Mouse (Mus musculus): ENCODE measurements around the gene Armc7. TPM values are rescaled to one million over a fixed set of nuclear protein-coding genes. Genes with fewer than 3 reads are reported as not detected.
"Not testable (repeated sequence)": the region's sequence is repeated elsewhere in the genome, so short reads cannot be mapped to it uniquely, and the experiment has no call there.

Armc7 gene
- polyA plus RNA-seq, 1 experiment from 2014 or later = 8.7 TPM

DNA sequence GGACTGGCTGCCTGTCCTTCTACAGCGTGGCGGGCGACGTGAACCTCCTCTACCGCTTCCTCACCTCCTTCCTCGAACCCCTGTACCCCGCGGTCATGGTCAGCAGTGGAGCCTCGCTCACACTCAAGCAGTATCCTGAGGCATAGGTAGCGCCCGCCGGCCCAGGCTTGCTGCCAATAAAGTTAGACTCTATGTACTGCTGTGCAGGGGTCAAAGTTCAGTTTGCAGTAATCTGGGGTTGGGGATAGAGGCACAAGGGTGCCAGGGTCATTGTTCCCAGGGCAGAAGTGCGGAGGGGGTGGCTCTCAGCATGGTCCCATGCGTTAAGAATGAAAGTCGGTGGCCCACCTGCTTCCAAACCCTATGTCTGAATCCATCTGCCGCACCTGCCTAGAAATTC lies 27.4 kb upstream of the Armc7 start:
- no peak for ATAC-seq (replicated peaks; ENCODE audit: insufficient number of reproducible peaks, low FRiP score, low TSS enrichment, low read depth)
- H3K4me3 ChIP-seq (ENCODE audit: low read depth, low read length) = no peak overlapping the region
- no peak overlapping the region for H3K27ac ChIP-seq (replicated peaks; ENCODE audit: low read depth, low read length)

DNA sequence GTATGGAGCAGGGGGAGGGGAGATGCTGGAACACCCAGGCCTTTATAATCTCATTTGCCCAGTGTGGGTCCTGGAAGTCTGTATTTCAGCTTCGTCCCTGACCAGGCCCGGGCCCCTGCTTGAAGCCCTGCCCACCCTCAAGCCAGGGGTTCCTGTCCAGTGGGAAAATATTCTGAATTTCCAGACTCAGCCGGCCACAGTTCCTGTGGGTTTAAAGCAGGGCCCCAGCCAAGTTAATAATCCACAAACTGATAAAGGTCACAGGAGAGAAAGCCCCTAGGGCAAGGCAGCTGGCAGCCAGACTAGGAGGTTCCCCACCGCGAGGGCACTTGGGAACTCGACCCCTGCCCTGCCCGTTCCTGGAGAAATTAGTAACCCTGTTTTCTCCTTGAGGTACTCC lies 26.5 kb upstream of the Armc7 start:
- Histone ChIP-seq H3K4me1 (ENCODE audit: control insufficient read depth, insufficient read depth, low read length) (peaks cover 2% of the 10 kb centered on the region; the same call in 1 of the 2 replicates), H3K36me3 (replicated peaks; ENCODE audit: control insufficient read depth, insufficient read depth, low read depth, low read length) (no peaks in the 10 kb centered on the region), H3K4me3 (ENCODE audit: low read depth, low read length) (no peak overlapping the region), H3K27ac (replicated peaks; ENCODE audit: low read depth, low read length) (no peak overlapping the region), H3K9ac (replicated peaks; ENCODE audit: low read length) (no peak overlapping the region), H3K27me3 (ENCODE audit: control insufficient read depth, insufficient read depth, low read length) (no peaks in the 10 kb centered on the region), H3K4me2 (ENCODE audit: low read depth, low read length) (no peak overlapping the region), H3K9me3 (replicated peaks; ENCODE audit: control insufficient read depth, low read length) (no peaks in the 10 kb centered on the region)
- ATAC-seq (replicated peaks; ENCODE audit: insufficient number of reproducible peaks, low FRiP score, low TSS enrichment, low read depth) (no peak), DNase-seq (ENCODE audit: low spot score) (no peak)
- WGBS = 24% methylated on average over 7 of the region's 7 CpGs

More for the DNA sequence above, 27.4 kb upstream of the Armc7 start:
- WGBS = 81% methylated on average over 16 of the region's 16 CpGs
- Histone ChIP-seq H3K36me3 (replicated peaks; ENCODE audit: control insufficient read depth, insufficient read depth, low read depth, low read length) (no peaks in the 10 kb centered on the region), H3K4me1 (ENCODE audit: control insufficient read depth, insufficient read depth, low read length) (peaks cover 2% of the 10 kb centered on the region; the same call in 1 of the 2 replicates), H3K9ac (replicated peaks; ENCODE audit: low read length) (no peak overlapping the region), H3K4me2 (ENCODE audit: low read depth, low read length) (no peak overlapping the region), H3K9me3 (replicated peaks; ENCODE audit: control insufficient read depth, low read length) (no peaks in the 10 kb centered on the region), H3K27me3 (ENCODE audit: control insufficient read depth, insufficient read depth, low read length) (no peaks in the 10 kb centered on the region)
- DNase-seq (ENCODE audit: low spot score) = no peak

DNA sequence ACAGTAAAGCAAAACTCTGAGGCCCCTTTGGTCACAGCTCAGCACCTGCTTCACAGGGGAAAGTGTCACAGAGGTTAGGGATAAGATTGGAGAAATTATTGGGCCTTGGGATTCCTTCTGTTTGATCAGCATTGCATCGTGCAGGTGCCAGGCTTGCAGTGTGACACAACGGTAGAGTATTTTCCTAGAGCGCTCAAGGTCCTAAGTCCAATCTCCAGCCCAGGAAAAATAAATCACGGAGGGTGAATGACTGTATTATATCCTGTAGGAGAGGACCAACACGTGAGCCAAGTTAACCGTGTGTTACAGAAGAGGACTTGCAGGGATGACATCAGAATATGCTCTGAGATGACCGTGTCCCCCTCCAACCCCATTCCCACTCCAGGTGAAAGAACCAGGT lies 25.3 kb upstream of the Armc7 start:
- no peak overlapping the region for H3K4me3 ChIP-seq (ENCODE audit: low read depth, low read length)
- no peak overlapping the region for H3K9ac ChIP-seq (replicated peaks; ENCODE audit: low read length)
- H3K27ac ChIP-seq (replicated peaks; ENCODE audit: low read depth, low read length) = no peak overlapping the region
- H3K9me3 ChIP-seq (replicated peaks; ENCODE audit: control insufficient read depth, low read length) = no peaks in the 10 kb centered on the region
- H3K36me3 ChIP-seq (replicated peaks; ENCODE audit: control insufficient read depth, insufficient read depth, low read depth, low read length) = no peaks in the 10 kb centered on the region
- 0 out of 2 replicates have a peak, but pooled peaks cover 2% of the 10 kb centered on the region for H3K4me1 ChIP-seq (ENCODE audit: control insufficient read depth, insufficient read depth, low read length)
- H3K27me3 ChIP-seq (ENCODE audit: control insufficient read depth, insufficient read depth, low read length) = no peaks in the 10 kb centered on the region
- DNase-seq (ENCODE audit: low spot score) (no peak), ATAC-seq (replicated peaks; ENCODE audit: insufficient number of reproducible peaks, low FRiP score, low TSS enrichment, low read depth) (no peak)
- 89% methylated on average over 7 of the region's 7 CpGs for WGBS
- H3K4me2 ChIP-seq (ENCODE audit: low read depth, low read length) = no peak overlapping the region

DNA sequence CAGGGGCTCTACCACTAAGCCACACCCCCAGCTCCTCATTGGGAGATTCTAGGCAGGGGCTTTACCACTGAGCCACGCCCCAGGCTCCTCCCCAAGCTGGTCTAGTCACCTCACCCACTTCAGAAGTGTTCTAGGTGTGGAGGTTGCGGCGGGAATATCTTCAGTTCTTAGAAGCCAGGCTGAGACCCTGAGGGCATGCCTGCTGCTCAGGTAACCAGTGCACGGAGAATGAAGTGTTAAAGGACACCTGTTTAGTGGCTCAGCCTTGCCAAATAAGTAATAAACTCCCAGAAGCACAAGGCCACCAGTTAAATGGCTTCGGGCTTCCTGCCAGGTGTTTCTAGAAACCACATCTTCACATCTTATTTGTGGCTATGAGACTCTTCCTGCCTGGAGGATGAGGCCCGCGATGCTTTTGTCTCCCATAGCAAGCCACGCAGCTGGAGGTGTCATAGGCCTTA lies 23.7 kb upstream of the Armc7 start:
- Histone ChIP-seq H3K9ac (replicated peaks; ENCODE audit: low read length) (no peak overlapping the region), H3K4me1 (ENCODE audit: control insufficient read depth, insufficient read depth, low read length) (0 out of 2 replicates have a peak, but pooled peaks cover under 1% of the 10 kb centered on the region), H3K4me3 (ENCODE audit: low read depth, low read length) (no peak overlapping the region), H3K36me3 (replicated peaks; ENCODE audit: control insufficient read depth, insufficient read depth, low read depth, low read length) (no peaks in the 10 kb centered on the region), H3K9me3 (replicated peaks; ENCODE audit: control insufficient read depth, low read length) (no peaks in the 10 kb centered on the region), H3K27me3 (ENCODE audit: control insufficient read depth, insufficient read depth, low read length) (no peaks in the 10 kb centered on the region), H3K27ac (replicated peaks; ENCODE audit: low read depth, low read length) (no peak overlapping the region), H3K4me2 (ENCODE audit: low read depth, low read length) (no peak overlapping the region)
- DNase-seq (ENCODE audit: low spot score) = no peak
- 86% methylated on average over 8 of the region's 8 CpGs for WGBS
- no peak for ATAC-seq (replicated peaks; ENCODE audit: insufficient number of reproducible peaks, low FRiP score, low TSS enrichment, low read depth)

DNA sequence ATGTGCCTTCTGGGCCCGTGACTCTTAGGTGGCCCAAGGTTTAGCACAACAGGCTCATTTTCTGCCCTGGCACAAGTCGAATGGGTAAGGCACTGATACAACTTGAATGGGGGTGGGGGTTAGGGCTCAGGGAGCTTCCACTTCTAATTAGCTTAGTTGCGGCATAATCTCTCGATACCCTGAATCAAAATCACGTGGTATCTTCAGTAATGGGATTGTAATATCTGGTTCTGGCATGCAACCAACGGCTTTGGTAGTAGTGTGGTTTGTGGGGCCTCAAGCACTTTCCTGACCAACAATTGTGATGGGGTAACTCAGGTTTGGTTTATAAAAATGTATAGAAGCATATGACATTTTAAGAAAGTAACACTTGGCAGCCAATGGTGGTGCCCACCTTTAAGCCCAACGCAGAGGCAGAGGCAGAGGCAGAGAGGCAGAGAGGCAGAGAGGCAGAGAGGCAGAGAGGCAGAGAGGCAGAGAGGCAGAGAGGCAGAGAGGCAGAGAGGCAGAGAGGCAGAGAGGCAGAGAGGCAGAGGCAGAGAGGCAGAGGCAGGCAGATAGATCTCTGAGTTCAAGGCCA lies 23.1 kb upstream of the Armc7 start:
- DNase-seq (ENCODE audit: low spot score) (no peak), ATAC-seq (replicated peaks; ENCODE audit: insufficient number of reproducible peaks, low FRiP score, low TSS enrichment, low read depth) (no peak)
- 83% methylated on average over 7 of the region's 7 CpGs for WGBS
- Histone ChIP-seq H3K36me3 (replicated peaks; ENCODE audit: control insufficient read depth, insufficient read depth, low read depth, low read length) (no peaks in the 10 kb centered on the region), H3K9ac (replicated peaks; ENCODE audit: low read length) (no peak overlapping the region), H3K4me1 (ENCODE audit: control insufficient read depth, insufficient read depth, low read length) (no peaks in the 10 kb centered on the region), H3K4me2 (ENCODE audit: low read depth, low read length) (no peak overlapping the region), H3K27ac (replicated peaks; ENCODE audit: low read depth, low read length) (no peak overlapping the region), H3K27me3 (ENCODE audit: control insufficient read depth, insufficient read depth, low read length) (no peaks in the 10 kb centered on the region), H3K9me3 (replicated peaks; ENCODE audit: control insufficient read depth, low read length) (no peaks in the 10 kb centered on the region), H3K4me3 (ENCODE audit: low read depth, low read length) (no peak overlapping the region)

DNA sequence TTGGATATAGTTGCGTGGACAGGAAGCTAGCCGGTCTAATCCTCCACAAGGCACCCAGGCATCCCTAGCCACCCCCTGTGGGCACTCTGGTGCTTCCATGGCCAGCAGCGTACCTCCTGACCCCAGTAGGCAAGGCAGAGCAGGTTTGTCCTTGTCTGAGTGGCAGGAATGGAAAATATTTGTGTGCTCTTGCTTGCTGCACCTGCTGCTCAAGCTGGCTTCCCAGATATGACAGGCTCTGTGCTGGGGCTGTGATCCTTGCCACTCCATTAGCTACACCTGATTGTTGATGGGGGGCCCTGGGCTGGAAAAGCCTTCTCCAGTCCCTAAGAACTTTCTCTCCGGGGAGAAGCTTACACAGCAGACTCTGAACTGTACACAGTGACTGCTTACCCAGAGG lies 22.2 kb upstream of the Armc7 start:
- ATAC-seq (replicated peaks; ENCODE audit: insufficient number of reproducible peaks, low FRiP score, low TSS enrichment, low read depth) (no peak), DNase-seq (ENCODE audit: low spot score) (no peak)
- H3K27me3 ChIP-seq (ENCODE audit: control insufficient read depth, insufficient read depth, low read length) = no peaks in the 10 kb centered on the region
- H3K9ac ChIP-seq (replicated peaks; ENCODE audit: low read length) = no peak overlapping the region
- WGBS = 65% methylated on average over 4 of the region's 4 CpGs
- no peak overlapping the region for H3K4me2 ChIP-seq (ENCODE audit: low read depth, low read length)
- no peaks in the 10 kb centered on the region for H3K4me1 ChIP-seq (ENCODE audit: control insufficient read depth, insufficient read depth, low read length)
- no peak overlapping the region for H3K27ac ChIP-seq (replicated peaks; ENCODE audit: low read depth, low read length)
- H3K4me3 ChIP-seq (ENCODE audit: low read depth, low read length) = no peak overlapping the region
- no peaks in the 10 kb centered on the region for H3K36me3 ChIP-seq (replicated peaks; ENCODE audit: control insufficient read depth, insufficient read depth, low read depth, low read length)
- H3K9me3 ChIP-seq (replicated peaks; ENCODE audit: control insufficient read depth, low read length) = no peaks in the 10 kb centered on the region

DNA sequence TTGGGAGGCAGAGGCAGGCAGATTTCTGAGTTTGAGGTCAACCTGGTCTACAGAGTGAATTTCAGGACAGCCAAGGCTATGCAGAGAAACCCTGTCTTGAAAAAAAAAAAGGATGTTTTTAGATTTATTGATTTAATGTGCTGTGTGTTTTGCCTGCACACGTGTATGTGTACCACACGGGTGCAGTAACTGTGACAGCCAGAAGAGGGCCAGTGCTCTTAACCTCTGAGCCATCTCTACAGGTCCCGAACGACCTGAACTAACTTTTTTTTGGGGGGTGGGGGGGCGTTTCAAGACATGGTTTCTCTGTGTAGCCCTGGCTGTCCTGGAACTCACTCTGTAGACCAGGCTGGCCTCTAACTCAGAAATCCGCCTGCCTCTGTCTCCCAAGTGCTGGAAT lies 20.6 kb upstream of the Armc7 start:
- not testable (repeated sequence) for H3K27ac ChIP-seq (replicated peaks; ENCODE audit: low read depth, low read length); H3K9me3 ChIP-seq (replicated peaks; ENCODE audit: control insufficient read depth, low read length); H3K4me2 ChIP-seq (ENCODE audit: low read depth, low read length); H3K27me3 ChIP-seq (ENCODE audit: control insufficient read depth, insufficient read depth, low read length); H3K36me3 ChIP-seq (replicated peaks; ENCODE audit: control insufficient read depth, insufficient read depth, low read depth, low read length); H3K4me1 ChIP-seq (ENCODE audit: control insufficient read depth, insufficient read depth, low read length); ATAC-seq (replicated peaks; ENCODE audit: insufficient number of reproducible peaks, low FRiP score, low TSS enrichment, low read depth); H3K9ac ChIP-seq (replicated peaks; ENCODE audit: low read length); DNase-seq (ENCODE audit: low spot score); H3K4me3 ChIP-seq (ENCODE audit: low read depth, low read length)
- 83% methylated on average over 6 of the region's 6 CpGs for WGBS

DNA sequence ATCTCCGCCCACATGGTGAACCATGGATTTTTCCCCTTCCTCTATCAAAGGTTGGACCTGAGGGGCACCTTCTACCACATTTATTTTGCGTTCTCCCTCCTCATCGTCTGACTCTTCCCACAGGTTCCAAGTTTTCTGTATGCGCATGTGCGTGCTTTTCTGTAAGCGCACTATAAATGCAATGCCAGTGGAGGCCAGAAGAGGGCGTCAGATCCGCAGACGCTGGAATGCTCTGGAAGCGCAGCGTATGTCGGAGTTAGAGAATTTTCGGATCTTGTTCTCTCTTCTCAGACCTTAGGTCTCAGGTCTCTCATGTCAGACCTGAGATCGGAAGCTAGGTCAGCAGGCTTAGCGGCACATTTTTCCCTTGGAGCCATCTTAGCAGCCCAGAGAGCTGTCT lies 19.8 kb upstream of the Armc7 start:
- H3K27ac ChIP-seq (replicated peaks; ENCODE audit: low read depth, low read length) = no peak overlapping the region
- H3K4me3 ChIP-seq (ENCODE audit: low read depth, low read length) = no peak overlapping the region
- no peak overlapping the region for H3K9ac ChIP-seq (replicated peaks; ENCODE audit: low read length)
- H3K4me1 ChIP-seq (ENCODE audit: control insufficient read depth, insufficient read depth, low read length) = no peaks in the 10 kb centered on the region
- H3K9me3 ChIP-seq (replicated peaks; ENCODE audit: control insufficient read depth, low read length) = no peaks in the 10 kb centered on the region
- H3K36me3 ChIP-seq (replicated peaks; ENCODE audit: control insufficient read depth, insufficient read depth, low read depth, low read length) = no peaks in the 10 kb centered on the region
- no peak for ATAC-seq (replicated peaks; ENCODE audit: insufficient number of reproducible peaks, low FRiP score, low TSS enrichment, low read depth)
- WGBS = 88% methylated on average over 15 of the region's 15 CpGs
- DNase-seq (ENCODE audit: low spot score) = no peak
- no peak overlapping the region for H3K4me2 ChIP-seq (ENCODE audit: low read depth, low read length)
- H3K27me3 ChIP-seq (ENCODE audit: control insufficient read depth, insufficient read depth, low read length) = no peaks in the 10 kb centered on the region

All from embryonic facial prominence, embryonic 11.5 days (tissue).